Mouse (Mus musculus) cortical plate, adult 2 months (tissue): ENCODE data around the gene Eps8l2. TPM values are rescaled to one million over a fixed set of nuclear protein-coding genes. Genes with fewer than 3 reads are reported as not detected.

Experiments used
- H3K27ac ChIP-seq: fragments of 200-500 bp; 2 replicates; pipeline ENCODE4 v1.5.1; 2012; ENCODE audit warnings: low read length, control low read depth, inconsistent platforms; ENCODE audit not compliant: insufficient read depth
- H3K4me1 ChIP-seq: fragments of 200-500 bp; 2 replicates; pipeline ENCODE4 v1.6.1; 2011; ENCODE audit warnings: low read length; ENCODE audit not compliant: control insufficient read depth, insufficient read depth
- H3K4me3 ChIP-seq: fragments of 200-500 bp; 2 replicates; pipeline ENCODE4 v1.5.1; 2011; ENCODE audit warnings: mild to moderate bottlenecking, low read length, control low read depth; ENCODE audit not compliant: insufficient read depth
- CTCF ChIP-seq: fragments of 200-500 bp; IDR thresholded peaks from 2 replicates; pipeline ENCODE4 v1.5.1; 2011; ENCODE audit warnings: mild to moderate bottlenecking, control low read depth, low read length; ENCODE audit not compliant: insufficient read depth; ENCODE audit errors: extremely low read depth
- POLR2A ChIP-seq: fragments of 200-500 bp; IDR thresholded peaks from 2 replicates; pipeline ENCODE4 v1.6.1; 2011; ENCODE audit warnings: mild to moderate bottlenecking, low read length, control low read depth; ENCODE audit not compliant: insufficient read depth; ENCODE audit errors: extremely low read depth
- polyA plus RNA-seq: library from polyadenylated mRNA; depleted of rRNA; stranded (reverse); fragments of >200 nt; gene quantifications from 2 replicates; pipeline ENCODE4 v1.2.3, GENCODE M21; 2012

Eps8l2 gene
- polyA plus RNA-seq, 1 experiment = 6.7 TPM

DNA sequence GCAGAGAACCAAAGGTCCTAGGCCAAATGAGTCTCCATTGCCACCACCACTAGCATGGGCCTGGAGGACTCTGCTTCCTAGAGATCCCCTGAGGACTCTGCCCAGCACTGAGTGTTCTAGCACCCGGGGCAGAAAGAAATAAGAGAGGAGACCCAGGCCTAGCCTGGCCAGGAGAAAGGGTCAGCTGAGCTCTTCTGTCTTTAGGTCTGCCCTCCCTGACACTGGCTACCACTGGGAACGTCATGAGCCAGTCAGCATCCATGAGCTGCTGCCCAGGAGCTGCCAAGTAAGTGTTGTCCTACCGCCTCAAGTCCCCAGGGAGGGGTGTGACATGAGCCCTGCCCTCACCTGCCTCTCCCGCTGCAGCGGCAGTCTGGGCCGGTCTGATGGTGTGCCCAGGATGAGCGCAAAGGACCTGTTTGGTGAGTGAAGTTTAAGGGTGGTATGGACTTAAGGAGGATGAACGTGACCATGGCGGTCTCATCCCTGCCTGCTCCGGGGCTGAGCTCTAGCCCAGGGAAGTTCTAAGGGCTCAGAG is 3.1 kb downstream of the Eps8l2 start:
- Histone ChIP-seq H3K4me3 (no peak overlapping the region), H3K4me1 (no peaks in the 10 kb centered on the region), H3K27ac (no peak overlapping the region)
- TF ChIP-seq POLR2A = no peak
- TF ChIP-seq CTCF = no peak

DNA sequence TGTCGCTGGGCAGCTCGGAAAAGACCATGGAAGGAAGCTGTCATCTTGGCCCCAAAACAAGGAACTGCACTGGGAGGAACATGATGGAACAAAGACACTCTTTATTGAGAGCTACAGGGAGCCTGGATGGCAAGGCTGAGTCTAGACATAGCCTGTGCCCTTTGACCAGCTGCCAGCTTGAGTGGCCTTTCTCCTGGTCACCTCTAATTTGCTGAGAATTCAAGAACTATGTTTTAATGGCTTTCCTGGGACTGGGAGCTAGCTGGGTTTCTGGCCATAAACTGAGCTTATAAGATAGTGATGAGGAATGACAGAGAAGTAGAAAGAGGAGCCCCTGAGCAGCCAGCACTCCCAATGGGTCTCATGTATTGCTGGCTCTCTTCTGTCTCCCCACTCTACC is 4.5 kb downstream of the Eps8l2 start:
- TF ChIP-seq POLR2A (no peak), CTCF (no peak)
- H3K27ac ChIP-seq = no peak overlapping the region
- no peak overlapping the region for H3K4me3 ChIP-seq
- no peaks in the 10 kb centered on the region for H3K4me1 ChIP-seq

- Histone ChIP-seq H3K4me3 (no peak overlapping the region), H3K27ac (no peak overlapping the region), H3K4me1 (no peaks in the 10 kb centered on the region)
- TF ChIP-seq POLR2A (no peak), CTCF (no peak)
Measured at GRCm38 (mm10) chr7:141343696-141344095, 5.0 kb downstream of the Eps8l2 start.

DNA sequence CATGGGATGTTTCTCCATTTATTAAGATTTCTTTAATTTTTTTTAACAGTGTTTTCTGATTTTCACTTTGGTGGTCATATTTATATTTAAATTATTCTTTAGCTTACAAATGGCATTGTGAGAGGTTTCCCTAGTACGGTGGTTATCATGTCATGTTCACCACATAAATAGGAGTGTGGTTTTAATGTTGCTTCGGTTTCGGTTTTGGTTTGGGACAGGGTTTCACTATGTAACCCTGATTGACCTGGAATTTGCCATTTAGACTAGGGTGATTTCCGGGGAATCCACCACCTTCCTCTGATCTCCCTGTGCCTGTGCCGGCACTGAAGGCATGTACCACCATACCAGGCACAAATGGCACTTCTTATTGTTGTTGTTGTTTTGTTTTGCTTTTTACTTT is 6.1 kb downstream of the Eps8l2 start:
- Histone ChIP-seq H3K4me1 (no peaks in the 10 kb centered on the region), H3K27ac (no peak overlapping the region), H3K4me3 (no peak overlapping the region)
- TF ChIP-seq POLR2A = no peak
- TF ChIP-seq CTCF = no peak

DNA sequence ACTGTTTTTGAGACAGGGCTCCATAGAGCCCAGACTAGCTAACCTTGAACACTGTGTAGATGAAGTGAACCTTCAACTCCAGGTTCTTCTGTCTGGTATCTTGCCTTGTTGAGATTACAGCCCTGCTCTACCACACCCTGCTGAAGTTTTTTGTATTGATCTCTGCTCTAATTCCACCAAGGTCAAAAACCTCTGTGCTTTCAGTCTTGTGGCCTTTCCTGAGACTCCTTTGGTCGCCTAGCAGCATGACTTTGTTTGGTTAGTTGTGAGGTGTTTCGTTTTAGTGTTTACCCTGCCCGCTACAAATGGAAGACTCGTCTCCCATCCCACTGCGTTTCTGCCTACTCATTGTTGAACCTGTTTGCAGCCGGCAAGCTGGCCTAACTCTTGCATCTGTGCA is 12.4 kb downstream of the Eps8l2 start:
- peaks cover 6% of the 10 kb centered on the region for H3K4me1 ChIP-seq
- TF ChIP-seq CTCF = no peak
- TF ChIP-seq POLR2A = no peak
- no peak overlapping the region for H3K4me3 ChIP-seq
- H3K27ac ChIP-seq = no peak overlapping the region

DNA sequence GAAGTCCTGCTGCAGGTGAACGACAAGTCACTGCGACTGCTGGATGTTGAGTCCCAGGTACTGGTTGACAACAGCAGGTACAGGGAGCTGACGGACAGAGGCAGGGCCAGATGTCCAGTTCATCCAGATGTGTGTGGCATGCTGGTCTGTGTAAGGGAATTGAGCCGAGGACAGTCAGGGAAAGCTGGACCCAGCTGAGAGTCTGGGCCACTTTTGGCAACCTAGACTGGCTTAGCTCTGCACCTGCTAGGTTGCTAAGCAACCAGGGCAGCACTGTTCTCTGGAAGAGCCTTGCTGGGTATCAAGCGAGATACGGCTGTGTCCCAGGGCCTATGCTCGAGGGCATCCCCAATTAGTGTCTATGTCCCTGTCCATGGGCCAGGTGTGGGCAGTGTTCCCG is 16.4 kb downstream of the Eps8l2 start:
- Histone ChIP-seq H3K4me3 (no peak overlapping the region), H3K27ac (no peak overlapping the region), H3K4me1 (peaks cover 6% of the 10 kb centered on the region)
- TF ChIP-seq CTCF = no peak

DNA sequence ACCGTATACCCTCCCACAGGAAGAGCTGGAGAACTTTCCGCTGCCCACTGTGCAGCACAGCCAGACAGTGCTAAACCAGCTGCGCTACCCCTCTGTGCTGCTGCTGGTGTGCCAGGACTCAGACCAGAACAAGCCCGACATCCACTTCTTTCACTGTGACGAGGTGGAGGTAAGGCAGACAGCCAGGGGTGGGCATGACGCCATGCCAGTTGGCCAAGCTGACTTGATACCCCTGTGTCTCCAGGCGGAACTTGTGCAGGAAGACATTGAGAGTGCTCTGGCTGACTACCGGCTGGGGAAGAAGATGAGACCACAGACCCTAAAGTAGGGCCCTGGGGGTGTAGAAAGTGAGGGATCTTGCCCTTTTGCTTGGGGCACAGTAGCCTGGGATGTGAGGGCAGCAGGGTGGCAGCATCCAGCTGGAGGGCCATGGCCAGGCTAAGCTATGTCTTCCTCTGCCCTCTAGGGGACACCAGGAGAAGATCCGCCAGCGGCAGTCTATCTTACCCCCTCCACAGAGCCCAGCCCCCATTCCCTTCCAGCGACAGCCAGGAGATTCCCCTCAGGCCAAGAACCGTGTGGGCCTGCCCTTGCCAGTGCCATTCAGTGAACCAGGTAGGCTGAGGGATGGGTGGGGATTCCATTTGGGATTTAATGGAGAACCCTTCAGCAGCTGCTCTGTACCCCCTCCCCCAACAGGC is 17.1 kb downstream of the Eps8l2 start:
- TF ChIP-seq CTCF = peak; percentile 36
- no peak for TF ChIP-seq POLR2A
- Histone ChIP-seq H3K4me1 (peaks cover 6% of the 10 kb centered on the region), H3K4me3 (no peak overlapping the region), H3K27ac (no peak overlapping the region)

DNA sequence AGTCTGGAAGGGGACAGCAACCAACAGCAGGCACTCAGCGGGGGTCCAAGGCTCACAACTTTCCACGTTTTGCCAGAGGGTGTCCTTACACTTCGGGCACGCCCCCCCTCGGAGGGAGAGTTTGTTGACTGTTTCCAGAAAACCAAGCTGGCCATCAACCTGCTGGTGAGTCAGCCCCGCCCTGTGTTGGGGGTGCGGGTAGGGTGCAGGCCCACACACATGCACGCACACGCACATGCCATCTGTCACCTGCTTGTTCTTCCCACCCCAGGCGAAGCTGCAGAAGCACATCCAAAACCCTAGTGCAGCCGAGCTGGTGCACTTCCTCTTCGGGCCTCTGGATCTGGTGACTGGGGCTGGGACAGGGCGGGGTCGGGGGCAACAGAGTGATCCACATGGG is 18.3 kb downstream of the Eps8l2 start:
- Histone ChIP-seq H3K4me3 (no peak overlapping the region), H3K27ac (no peak overlapping the region), H3K4me1 (peaks cover 6% of the 10 kb centered on the region)
- TF ChIP-seq CTCF (no peak), POLR2A (no peak)

DNA sequence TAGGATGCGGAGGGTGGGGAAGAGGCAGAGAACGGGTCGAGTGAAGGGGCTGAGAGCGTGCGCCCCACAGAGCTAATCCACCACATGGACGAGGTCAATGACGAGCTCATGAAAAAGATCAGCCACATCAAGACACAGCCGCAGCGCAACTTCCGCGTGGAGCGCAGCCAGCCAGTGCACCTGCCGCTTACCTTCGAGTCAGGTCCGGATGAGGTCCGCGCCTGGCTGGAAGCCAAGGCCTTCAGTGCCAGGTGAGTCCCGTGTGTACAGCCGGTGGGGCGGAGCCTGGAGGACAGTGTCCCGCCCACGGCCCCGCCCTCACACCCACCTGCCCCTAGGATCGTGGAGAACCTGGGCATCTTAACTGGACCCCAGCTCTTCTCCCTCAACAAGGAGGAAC is 22.8 kb downstream of the Eps8l2 start:
- H3K4me1 ChIP-seq = no peaks in the 10 kb centered on the region
- no peak overlapping the region for H3K27ac ChIP-seq
- H3K4me3 ChIP-seq = no peak overlapping the region
- TF ChIP-seq POLR2A (no peak), CTCF (no peak)

DNA sequence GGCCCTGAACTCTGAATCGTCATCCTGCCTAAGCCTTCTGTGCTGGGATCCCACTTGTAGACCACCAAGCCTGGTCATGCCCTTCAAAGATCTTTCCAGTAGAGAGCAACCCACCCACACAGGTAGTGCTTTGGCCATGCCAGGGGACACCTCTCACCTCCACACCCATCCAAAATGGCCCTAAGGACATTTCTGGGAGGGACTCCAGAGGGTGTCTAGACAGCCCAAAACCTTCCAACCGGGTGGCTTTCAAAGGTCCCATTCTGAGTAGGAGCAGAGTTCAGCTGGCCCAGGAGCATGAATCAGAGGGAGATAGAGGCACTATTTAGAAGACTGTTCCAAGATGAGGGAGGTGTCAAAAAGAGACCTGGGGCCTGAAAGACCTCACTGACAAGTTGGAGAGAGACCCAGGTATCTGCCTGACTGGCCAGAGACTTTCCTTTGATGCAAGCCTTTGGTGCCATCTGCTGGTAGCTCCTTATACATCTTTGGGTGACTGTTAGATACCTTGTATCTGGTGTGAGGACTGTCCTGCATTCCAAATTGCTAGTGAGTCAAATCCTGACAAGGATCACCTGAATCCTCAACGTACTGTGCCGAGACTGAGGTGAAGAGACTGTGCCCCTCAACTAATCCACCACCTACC is 24.5 kb downstream of the Eps8l2 start:
- no peaks in the 10 kb centered on the region for H3K4me1 ChIP-seq
- no peak overlapping the region for H3K4me3 ChIP-seq
- peak; percentile 89 for TF ChIP-seq CTCF
- TF ChIP-seq POLR2A = no peak
- no peak overlapping the region for H3K27ac ChIP-seq

GRCm38 (mm10) chr7:141363752-141364125 is 25.1 kb downstream of the Eps8l2 start:
- no peak overlapping the region for H3K4me3 ChIP-seq
- H3K27ac ChIP-seq = no peak overlapping the region

More at GRCm38 (mm10) chr7:141363752-141364125, 25.1 kb downstream of the Eps8l2 start:
- no peak for TF ChIP-seq POLR2A
- TF ChIP-seq CTCF = no peak
- no peaks in the 10 kb centered on the region for H3K4me1 ChIP-seq
